Mouse (Mus musculus) neural tube, embryonic 13.5 days (tissue): ENCODE measurements around the gene Cebpa. TPM values are rescaled to one million over a fixed set of nuclear protein-coding genes. Genes with fewer than 3 reads are reported as not detected.

ENCODE experiments used
- ATAC-seq: fragments of 200-750 bp; cut with Nextera tagmentation; 2 replicates; pipeline ENCODE4 v1.8.0; 2017; ENCODE audit warnings: low read depth, mild to moderate bottlenecking, moderate TSS enrichment, moderate library complexity
- H3K27ac ChIP-seq: fragments of 300-500 bp; sonication (generic); replicated peaks from 2 replicates; pipeline ENCODE4 v1.5.1; 2015; ENCODE audit warnings: moderate library complexity, mild to moderate bottlenecking, inconsistent platforms
- H3K27me3 ChIP-seq: fragments of 300-500 bp; sonication (generic); 2 replicates; pipeline ENCODE4 v1.6.1; 2015; ENCODE audit warnings: mild to moderate bottlenecking, inconsistent platforms
- H3K36me3 ChIP-seq: fragments of 300-500 bp; sonication (generic); 2 replicates; pipeline ENCODE4 v1.6.1; 2015; ENCODE audit warnings: mild to moderate bottlenecking, inconsistent platforms
- H3K4me1 ChIP-seq: fragments of 300-500 bp; sonication (generic); replicated peaks from 2 replicates; pipeline ENCODE4 v1.6.1; 2015; ENCODE audit warnings: inconsistent platforms
- H3K4me2 ChIP-seq: fragments of 300-500 bp; sonication (generic); 2 replicates; pipeline ENCODE4 v1.6.1; 2015; ENCODE audit warnings: inconsistent platforms, mild to moderate bottlenecking, moderate library complexity
- H3K4me3 ChIP-seq: fragments of 300-500 bp; sonication (generic); 2 replicates; pipeline ENCODE4 v1.5.1; 2015; ENCODE audit warnings: mild to moderate bottlenecking, inconsistent platforms
- H3K9ac ChIP-seq: fragments of 300-500 bp; sonication (generic); 2 replicates; pipeline ENCODE4 v1.6.1; 2015; ENCODE audit warnings: moderate library complexity, mild to moderate bottlenecking, inconsistent platforms
- H3K9me3 ChIP-seq: fragments of 300-500 bp; sonication (generic); 2 replicates; pipeline ENCODE4 v1.6.1; 2016; ENCODE audit warnings: inconsistent platforms
- WGBS: fragments of 180-500 bp; shearing (Covaris S2); methylation state at CpG from one replicate; pipeline ENCODE4 v1.1.7; 2015; 5-methylcytosine and 5-hydroxymethylcytosine counted together
- polyA plus RNA-seq: library from polyadenylated mRNA; unstranded; fragments of >200 nt; fragmentation: Nextera tagmentation; extraction: Ambion mirVana; gene quantifications from 2 replicates; pipeline ENCODE4 v1.2.1, GENCODE M21; 2015

The Cebpa gene
- polyA plus RNA-seq, 1 experiment from 2014 or later = 1.1 TPM

GRCm38 (mm10) chr7:35107630-35108029 lies 11.5 kb upstream of the Cebpa start:
- H3K4me1 ChIP-seq = no peaks in the 10 kb centered on the region
- H3K4me3 ChIP-seq = no peak overlapping the region
- H3K27me3 ChIP-seq = no peaks in the 10 kb centered on the region
- H3K9me3 ChIP-seq = no peaks in the 10 kb centered on the region
- no peak for ATAC-seq
- no peak overlapping the region for H3K27ac ChIP-seq
- no peaks in the 10 kb centered on the region for H3K36me3 ChIP-seq
- no peak overlapping the region for H3K4me2 ChIP-seq
- 44% methylated on average over 3 of the region's 3 CpGs for WGBS
- no peak overlapping the region for H3K9ac ChIP-seq

GRCm38 (mm10) chr7:35108046-35108445 lies 11.0 kb upstream of the Cebpa start:
- Histone ChIP-seq H3K4me1 (no peaks in the 10 kb centered on the region), H3K9me3 (no peaks in the 10 kb centered on the region), H3K4me2 (no peak overlapping the region), H3K9ac (no peak overlapping the region), H3K4me3 (no peak overlapping the region), H3K27ac (no peak overlapping the region), H3K27me3 (no peaks in the 10 kb centered on the region), H3K36me3 (no peaks in the 10 kb centered on the region)
- WGBS = 35% methylated on average over 2 of the region's 2 CpGs
- ATAC-seq = no peak

DNA sequence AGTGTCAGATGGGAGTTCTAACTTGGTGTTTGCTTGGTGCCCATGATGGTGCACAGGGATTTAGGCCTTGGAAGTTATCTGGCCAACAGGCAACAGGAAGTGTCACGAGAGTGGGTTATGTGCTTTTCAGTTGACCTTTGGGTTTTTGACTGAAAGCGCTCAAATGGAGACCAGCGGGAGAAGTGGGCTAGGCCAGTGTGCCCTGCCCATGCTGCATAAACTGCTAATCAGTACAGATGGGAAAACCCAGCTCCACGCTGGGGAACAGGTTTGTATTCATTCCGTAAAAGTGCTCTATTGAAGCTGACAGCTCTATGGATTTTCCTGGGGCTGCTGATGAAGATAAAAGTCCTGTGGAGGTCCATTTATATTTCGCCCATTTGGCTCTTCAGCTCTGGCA lies 10.4 kb upstream of the Cebpa start:
- H3K4me3 ChIP-seq = no peak overlapping the region
- H3K4me2 ChIP-seq = no peak overlapping the region
- H3K36me3 ChIP-seq = no peaks in the 10 kb centered on the region
- H3K27me3 ChIP-seq = 0 out of 2 replicates have a peak, but pooled peaks cover under 1% of the 10 kb centered on the region
- no peaks in the 10 kb centered on the region for H3K4me1 ChIP-seq
- H3K9ac ChIP-seq = no peak overlapping the region
- no peaks in the 10 kb centered on the region for H3K9me3 ChIP-seq
- 77% methylated on average over 6 of the region's 6 CpGs for WGBS
- no peak overlapping the region for H3K27ac ChIP-seq
- no peak for ATAC-seq

DNA sequence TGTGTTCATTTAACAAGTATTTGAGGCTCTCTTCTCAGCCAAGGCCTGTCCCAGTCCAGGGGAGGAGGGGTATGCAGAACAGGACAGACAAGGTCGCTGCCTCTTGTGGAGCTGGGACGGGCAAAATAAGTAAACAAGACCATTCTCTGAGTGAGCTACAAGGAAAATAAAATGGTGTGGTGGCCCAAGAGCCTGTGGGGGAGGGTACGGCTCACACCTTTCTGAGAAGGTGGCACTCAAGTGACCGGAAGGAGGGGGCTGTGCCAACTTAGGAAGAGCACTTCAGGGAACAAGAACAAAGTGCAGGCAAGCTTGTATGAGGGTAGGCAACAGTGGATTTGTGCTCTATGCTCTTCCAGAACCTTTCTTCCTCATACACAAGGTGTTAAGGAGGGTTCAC lies 6.0 kb upstream of the Cebpa start:
- no peak overlapping the region for H3K9ac ChIP-seq
- no peaks in the 10 kb centered on the region for H3K9me3 ChIP-seq
- peaks cover 9% of the 10 kb centered on the region for H3K4me1 ChIP-seq
- ATAC-seq = no peak
- no peaks in the 10 kb centered on the region for H3K36me3 ChIP-seq
- WGBS = 51% methylated on average over 4 of the region's 4 CpGs
- no peak overlapping the region for H3K4me3 ChIP-seq
- peaks cover 35% of the 10 kb centered on the region for H3K27me3 ChIP-seq
- no peak overlapping the region for H3K27ac ChIP-seq
- no peak overlapping the region for H3K4me2 ChIP-seq

GRCm38 (mm10) chr7:35113721-35114120 lies 5.4 kb upstream of the Cebpa start:
- 83% methylated on average over 5 of the region's 5 CpGs for WGBS
- Histone ChIP-seq H3K4me3 (no peak overlapping the region), H3K9ac (no peak overlapping the region), H3K9me3 (no peaks in the 10 kb centered on the region), H3K27me3 (peaks cover 37% of the 10 kb centered on the region), H3K36me3 (no peaks in the 10 kb centered on the region), H3K4me2 (no peak overlapping the region), H3K27ac (no peak overlapping the region), H3K4me1 (peaks cover 15% of the 10 kb centered on the region)
- no peak for ATAC-seq

- no peak overlapping the region for H3K4me2 ChIP-seq
- H3K4me3 ChIP-seq = no peak overlapping the region
- H3K27me3 ChIP-seq = peaks cover 60% of the 10 kb centered on the region
- ATAC-seq = no peak
- WGBS = 56% methylated on average over 3 of the region's 3 CpGs
- H3K4me1 ChIP-seq = peaks cover 35% of the 10 kb centered on the region
- H3K36me3 ChIP-seq = no peaks in the 10 kb centered on the region
- no peak overlapping the region for H3K27ac ChIP-seq
- no peaks in the 10 kb centered on the region for H3K9me3 ChIP-seq
- H3K9ac ChIP-seq = no peak overlapping the region
These were observed 2.6 kb upstream of the Cebpa start for GRCm38 (mm10) chr7:35116524-35116923.

GRCm38 (mm10) chr7:35117052-35117451 lies 2.0 kb upstream of the Cebpa start:
- no peak for ATAC-seq
- WGBS = 32% methylated on average over 5 of the region's 5 CpGs
- Histone ChIP-seq H3K9ac (no peak overlapping the region), H3K27me3 (peaks cover 66% of the 10 kb centered on the region), H3K4me1 (peaks cover 35% of the 10 kb centered on the region), H3K4me2 (peak overlapping the region; percentile 99; the same call in 1 of the 2 replicates), H3K27ac (no peak overlapping the region), H3K9me3 (no peaks in the 10 kb centered on the region), H3K36me3 (no peaks in the 10 kb centered on the region), H3K4me3 (no peak overlapping the region)

GRCm38 (mm10) chr7:35117761-35118098 lies 1.4 kb upstream of the Cebpa start:
- Histone ChIP-seq H3K9me3 (no peaks in the 10 kb centered on the region), H3K27me3 (peaks cover 72% of the 10 kb centered on the region), H3K36me3 (no peaks in the 10 kb centered on the region), H3K4me3 (peak overlapping the region; percentile 56), H3K4me1 (peaks cover 35% of the 10 kb centered on the region), H3K4me2 (peak overlapping the region; percentile 99), H3K27ac (no peak overlapping the region), H3K9ac (peak overlapping the region; percentile 61)
- ATAC-seq = no peak
- WGBS = under 1% methylated on average over 25 of the region's 25 CpGs

DNA sequence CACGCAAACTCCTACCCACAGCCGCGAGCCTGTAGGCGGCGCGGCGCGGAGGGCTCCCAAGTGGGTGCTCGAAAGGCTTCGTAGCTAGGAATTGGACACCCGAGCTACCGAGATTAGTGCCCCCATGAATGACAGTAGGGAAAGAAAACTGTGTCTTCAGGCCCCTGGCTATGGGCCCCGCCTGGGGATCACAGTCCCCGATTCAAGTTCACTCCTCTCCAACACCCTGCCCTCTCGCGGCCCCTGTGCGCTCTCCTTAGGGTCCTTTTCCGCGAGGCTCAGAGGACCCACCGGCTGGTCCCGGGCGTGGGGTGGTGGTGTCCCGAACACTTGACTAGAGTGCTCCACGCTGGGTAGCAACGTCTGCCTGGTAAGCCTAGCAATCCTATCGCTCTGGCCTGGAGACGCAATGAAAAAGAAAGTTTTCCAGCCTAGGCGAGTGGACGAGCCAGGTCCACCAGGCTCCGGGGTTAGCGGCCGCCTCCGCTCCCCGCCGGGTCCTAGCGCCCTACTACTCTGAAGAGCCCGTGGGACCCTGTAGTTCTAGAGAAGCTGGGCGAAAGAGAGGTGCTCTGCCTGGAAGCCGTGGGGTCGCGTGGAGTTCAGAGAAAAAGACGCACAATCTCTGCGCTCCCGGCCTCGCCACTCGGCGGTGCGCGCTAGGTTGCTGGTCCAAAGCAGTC lies 853 bp upstream of the Cebpa start:
- Histone ChIP-seq H3K9ac (peak overlapping the region; percentile 67), H3K4me3 (peak overlapping the region; percentile 56), H3K4me2 (peak overlapping the region; percentile 99), H3K27me3 (peaks cover 77% of the 10 kb centered on the region), H3K9me3 (no peaks in the 10 kb centered on the region), H3K27ac (peak overlapping the region; percentile 42; the same call in 1 of the 2 replicates), H3K36me3 (no peaks in the 10 kb centered on the region), H3K4me1 (peaks cover 35% of the 10 kb centered on the region)
- under 1% methylated on average over 49 of the region's 49 CpGs for WGBS
- ATAC-seq = peak; percentile 81; the same call in 1 of the 2 replicates

- WGBS = under 1% methylated on average over 63 of the region's 83 CpGs
- ATAC-seq = peak; percentile 41
- Histone ChIP-seq H3K9me3 (no peaks in the 10 kb centered on the region), H3K27ac (no peak overlapping the region; the same call in 1 of the 2 replicates), H3K9ac (peak overlapping the region; percentile 67), H3K4me1 (peaks cover 46% of the 10 kb centered on the region), H3K27me3 (peaks cover 83% of the 10 kb centered on the region), H3K4me2 (peak overlapping the region; percentile 99), H3K4me3 (peak overlapping the region; percentile 56), H3K36me3 (no peaks in the 10 kb centered on the region)
These were observed 533 bp downstream of the Cebpa start for GRCm38 (mm10) chr7:35119506-35120145.

DNA sequence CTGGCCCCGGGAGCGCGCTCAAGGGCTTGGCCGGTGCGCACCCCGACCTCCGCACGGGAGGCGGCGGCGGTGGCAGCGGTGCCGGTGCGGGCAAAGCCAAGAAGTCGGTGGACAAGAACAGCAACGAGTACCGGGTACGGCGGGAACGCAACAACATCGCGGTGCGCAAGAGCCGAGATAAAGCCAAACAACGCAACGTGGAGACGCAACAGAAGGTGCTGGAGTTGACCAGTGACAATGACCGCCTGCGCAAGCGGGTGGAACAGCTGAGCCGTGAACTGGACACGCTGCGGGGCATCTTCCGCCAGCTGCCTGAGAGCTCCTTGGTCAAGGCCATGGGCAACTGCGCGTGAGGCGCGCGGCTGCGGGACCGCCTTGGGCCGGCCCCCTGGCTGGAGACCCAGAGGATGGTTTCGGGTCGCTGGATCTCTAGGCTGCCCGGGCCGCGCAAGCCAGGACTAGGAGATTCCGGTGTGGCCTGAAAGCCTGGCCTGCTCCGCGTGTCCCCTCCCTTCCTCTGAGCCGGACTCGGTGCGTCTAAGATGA lies 1.1 kb downstream of the Cebpa start:
- Histone ChIP-seq H3K27ac (no peak overlapping the region), H3K4me1 (peaks cover 46% of the 10 kb centered on the region), H3K36me3 (no peaks in the 10 kb centered on the region), H3K4me3 (peak overlapping the region; percentile 56), H3K9ac (peak overlapping the region; percentile 67), H3K4me2 (peak overlapping the region; percentile 99), H3K9me3 (no peaks in the 10 kb centered on the region), H3K27me3 (peaks cover 83% of the 10 kb centered on the region)
- ATAC-seq = no peak
- WGBS = under 1% methylated on average over 53 of the region's 53 CpGs

GRCm38 (mm10) chr7:35121150-35121549 lies 2.1 kb downstream of the Cebpa start:
- no peak for ATAC-seq
- H3K4me2 ChIP-seq = peak overlapping the region; percentile 99
- H3K4me1 ChIP-seq = peaks cover 46% of the 10 kb centered on the region
- peaks cover 80% of the 10 kb centered on the region for H3K27me3 ChIP-seq
- H3K27ac ChIP-seq = no peak overlapping the region
- H3K9me3 ChIP-seq = no peaks in the 10 kb centered on the region
- H3K9ac ChIP-seq = no peak overlapping the region
- H3K4me3 ChIP-seq = peak overlapping the region; percentile 56; the same call in 1 of the 2 replicates
- WGBS = 34% methylated on average over 8 of the region's 8 CpGs
- no peaks in the 10 kb centered on the region for H3K36me3 ChIP-seq
